Mouse (Mus musculus): ENCODE measurements around the gene Pcnx3. TPM values are rescaled to one million over a fixed set of nuclear protein-coding genes. Genes with fewer than 3 reads are reported as not detected.

Pcnx3 gene
- polyA plus RNA-seq, 1 experiment, result 67.4 TPM

GRCm38 (mm10) chr19:5646731-5647330 is 41.9 kb downstream of the Pcnx3 start:
- TF ChIP-seq POLR2A (IDR thresholded peaks at IDR 0.05; ENCODE audit: control insufficient read depth, low read depth, low read length) (no peak), CTCF (IDR thresholded peaks at IDR 0.05; ENCODE audit: control insufficient read depth, insufficient read depth, insufficient replicate concordance, low read depth, low read length) (no peak)
- peaks cover 1% of the 10 kb centered on the region; the same call in 1 of the 2 replicates for H3K36me3 ChIP-seq (ENCODE audit: control insufficient read depth, insufficient read depth, low read length)

GRCm38 (mm10) chr19:5645280-5645679 is 43.4 kb downstream of the Pcnx3 start:
- peaks cover 1% of the 10 kb centered on the region; the same call in 1 of the 2 replicates for H3K36me3 ChIP-seq (ENCODE audit: control insufficient read depth, insufficient read depth, low read length)
- H3K27me3 ChIP-seq (ENCODE audit: control insufficient read depth, insufficient read depth, low read length), result no peaks in the 10 kb centered on the region
- H3K4me1 ChIP-seq (ENCODE audit: control insufficient read depth, insufficient read depth, low read length), result peaks cover 18% of the 10 kb centered on the region
- H3K4me3 ChIP-seq (ENCODE audit: control insufficient read depth, low read depth, low read length), result no peak overlapping the region
- TF ChIP-seq POLR2A (IDR thresholded peaks at IDR 0.05; ENCODE audit: control insufficient read depth, low read depth, low read length) (no peak), CTCF (IDR thresholded peaks at IDR 0.05; ENCODE audit: control insufficient read depth, insufficient read depth, insufficient replicate concordance, low read depth, low read length) (no peak)
- no peak overlapping the region for H3K27ac ChIP-seq (ENCODE audit: control insufficient read depth, insufficient read depth, low read depth, low read length)

More at GRCm38 (mm10) chr19:5646731-5647330, 41.9 kb downstream of the Pcnx3 start:
- Histone ChIP-seq H3K27ac (ENCODE audit: control insufficient read depth, insufficient read depth, low read depth, low read length) (no peak overlapping the region), H3K4me1 (ENCODE audit: control insufficient read depth, insufficient read depth, low read length) (peaks cover 23% of the 10 kb centered on the region), H3K4me3 (ENCODE audit: control insufficient read depth, low read depth, low read length) (no peak overlapping the region), H3K27me3 (ENCODE audit: control insufficient read depth, insufficient read depth, low read length) (no peaks in the 10 kb centered on the region)

GRCm38 (mm10) chr19:5641641-5642040 is 47.1 kb downstream of the Pcnx3 start:
- H3K36me3 ChIP-seq (ENCODE audit: control insufficient read depth, insufficient read depth, low read length), result peaks cover 1% of the 10 kb centered on the region; the same call in 1 of the 2 replicates

GRCm38 (mm10) chr19:5641021-5641420 is 47.7 kb downstream of the Pcnx3 start:
- Histone ChIP-seq H3K4me3 (ENCODE audit: control insufficient read depth, low read depth, low read length) (no peak overlapping the region), H3K27me3 (ENCODE audit: control insufficient read depth, insufficient read depth, low read length) (no peaks in the 10 kb centered on the region), H3K4me1 (ENCODE audit: control insufficient read depth, insufficient read depth, low read length) (peaks cover 8% of the 10 kb centered on the region), H3K36me3 (ENCODE audit: control insufficient read depth, insufficient read depth, low read length) (peaks cover 1% of the 10 kb centered on the region; the same call in 1 of the 2 replicates), H3K27ac (ENCODE audit: control insufficient read depth, insufficient read depth, low read depth, low read length) (no peak overlapping the region)
- no peak for TF ChIP-seq CTCF (IDR thresholded peaks at IDR 0.05; ENCODE audit: control insufficient read depth, insufficient read depth, insufficient replicate concordance, low read depth, low read length)
- no peak for TF ChIP-seq POLR2A (IDR thresholded peaks at IDR 0.05; ENCODE audit: control insufficient read depth, low read depth, low read length)

More at GRCm38 (mm10) chr19:5641641-5642040, 47.1 kb downstream of the Pcnx3 start:
- Histone ChIP-seq H3K4me3 (ENCODE audit: control insufficient read depth, low read depth, low read length) (no peak overlapping the region), H3K27ac (ENCODE audit: control insufficient read depth, insufficient read depth, low read depth, low read length) (no peak overlapping the region), H3K27me3 (ENCODE audit: control insufficient read depth, insufficient read depth, low read length) (no peaks in the 10 kb centered on the region), H3K4me1 (ENCODE audit: control insufficient read depth, insufficient read depth, low read length) (peaks cover 8% of the 10 kb centered on the region)
- TF ChIP-seq POLR2A (IDR thresholded peaks at IDR 0.05; ENCODE audit: control insufficient read depth, low read depth, low read length) (no peak), CTCF (IDR thresholded peaks at IDR 0.05; ENCODE audit: control insufficient read depth, insufficient read depth, insufficient replicate concordance, low read depth, low read length) (no peak)

- H3K36me3 ChIP-seq (ENCODE audit: control insufficient read depth, insufficient read depth, low read length), result peaks cover 1% of the 10 kb centered on the region; the same call in 1 of the 2 replicates
- H3K27ac ChIP-seq (ENCODE audit: control insufficient read depth, insufficient read depth, low read depth, low read length), result no peak overlapping the region
- peaks cover 8% of the 10 kb centered on the region for H3K4me1 ChIP-seq (ENCODE audit: control insufficient read depth, insufficient read depth, low read length)
- TF ChIP-seq POLR2A (IDR thresholded peaks at IDR 0.05; ENCODE audit: control insufficient read depth, low read depth, low read length) (no peak), CTCF (IDR thresholded peaks at IDR 0.05; ENCODE audit: control insufficient read depth, insufficient read depth, insufficient replicate concordance, low read depth, low read length) (no peak)
- H3K4me3 ChIP-seq (ENCODE audit: control insufficient read depth, low read depth, low read length), result no peak overlapping the region
- no peaks in the 10 kb centered on the region for H3K27me3 ChIP-seq (ENCODE audit: control insufficient read depth, insufficient read depth, low read length)
These were observed 48.4 kb downstream of the Pcnx3 start for GRCm38 (mm10) chr19:5640339-5640738.

DNA sequence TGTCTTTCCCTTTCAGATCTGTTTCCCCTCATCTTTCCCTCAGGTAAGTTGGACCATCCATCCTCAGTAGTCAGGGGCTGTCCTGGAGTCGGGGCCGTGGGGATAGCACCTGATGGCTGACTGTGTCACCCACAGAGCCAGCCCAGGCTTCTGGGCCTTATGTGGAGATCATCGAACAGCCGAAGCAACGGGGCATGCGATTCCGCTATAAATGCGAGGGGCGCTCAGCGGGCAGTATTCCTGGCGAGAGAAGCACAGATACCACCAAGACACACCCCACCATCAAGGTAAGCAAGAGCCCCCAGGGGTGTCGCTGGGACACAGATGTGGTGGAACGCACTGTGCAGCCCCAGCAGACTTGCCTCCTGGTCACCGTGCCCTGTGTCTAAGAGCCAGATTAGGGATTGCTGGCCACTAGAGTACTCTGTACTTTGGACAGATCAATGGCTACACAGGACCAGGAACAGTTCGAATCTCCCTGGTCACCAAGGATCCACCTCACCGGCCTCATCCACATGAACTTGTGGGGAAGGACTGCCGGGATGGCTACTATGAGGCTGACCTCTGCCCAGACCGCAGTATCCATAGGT is 50.2 kb downstream of the Pcnx3 start:
- Histone ChIP-seq H3K27ac (ENCODE audit: control insufficient read depth, insufficient read depth, low read depth, low read length) (peak overlapping the region; percentile 8), H3K27me3 (ENCODE audit: control insufficient read depth, insufficient read depth, low read length) (no peaks in the 10 kb centered on the region), H3K4me1 (ENCODE audit: control insufficient read depth, insufficient read depth, low read length) (peaks cover 8% of the 10 kb centered on the region), H3K4me3 (ENCODE audit: control insufficient read depth, low read depth, low read length) (peak overlapping the region; percentile 87), H3K36me3 (ENCODE audit: control insufficient read depth, insufficient read depth, low read length) (no peaks in the 10 kb centered on the region; the same call in 1 of the 2 replicates)
- TF ChIP-seq CTCF (IDR thresholded peaks at IDR 0.05; ENCODE audit: control insufficient read depth, insufficient read depth, insufficient replicate concordance, low read depth, low read length), result no peak
- no peak for TF ChIP-seq POLR2A (IDR thresholded peaks at IDR 0.05; ENCODE audit: control insufficient read depth, low read depth, low read length)
